Mouse (Mus musculus) ES-E14 (cell line): ENCODE measurements around the gene Borcs6.

Source experiments
- CHD2 ChIP-seq: IDR thresholded peaks from 2 replicates; pipeline ENCODE4 v1.6.1; 2014; ENCODE audit warnings: mild to moderate bottlenecking, low read depth, low read length, inconsistent platforms
- ZC3H11A ChIP-seq: IDR thresholded peaks from 2 replicates; pipeline ENCODE4 v1.6.1; 2012; ENCODE audit warnings: low read depth, mild to moderate bottlenecking, inconsistent platforms, low read length, borderline replicate concordance

GRCm38 (mm10) chr11:69072234-69072633 lies 12.7 kb downstream of the Borcs6 start:
- no peak for TF ChIP-seq CHD2
- TF ChIP-seq ZC3H11A = no peak
